Mouse (Mus musculus): ENCODE data around the gene Lasp1.
A peak's percentile ranks its signal among the peaks of the same experiment; 100 is the strongest.

The Lasp1 gene

DNA sequence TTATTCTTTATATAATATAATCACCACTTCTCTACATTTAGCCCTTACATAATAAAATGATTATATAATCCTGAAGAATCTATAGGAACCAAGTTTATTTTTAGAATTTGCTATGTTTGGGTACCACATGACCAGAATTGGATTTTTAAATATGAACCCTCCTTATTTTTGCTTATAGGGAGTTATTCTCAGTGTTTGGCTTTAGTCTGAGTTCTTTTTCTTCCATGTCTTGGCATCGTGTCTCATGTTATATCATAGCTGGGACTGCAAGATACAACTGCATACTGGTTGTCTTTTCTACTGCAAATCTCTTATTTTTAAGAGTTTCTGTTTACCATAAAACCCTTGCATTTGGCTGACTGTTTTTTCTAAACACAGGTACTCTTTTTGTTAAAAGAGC, 75.6 kb downstream of the Lasp1 start:
- no peak for DNase-seq (ENCODE audit: low read depth, low spot score)

DNA sequence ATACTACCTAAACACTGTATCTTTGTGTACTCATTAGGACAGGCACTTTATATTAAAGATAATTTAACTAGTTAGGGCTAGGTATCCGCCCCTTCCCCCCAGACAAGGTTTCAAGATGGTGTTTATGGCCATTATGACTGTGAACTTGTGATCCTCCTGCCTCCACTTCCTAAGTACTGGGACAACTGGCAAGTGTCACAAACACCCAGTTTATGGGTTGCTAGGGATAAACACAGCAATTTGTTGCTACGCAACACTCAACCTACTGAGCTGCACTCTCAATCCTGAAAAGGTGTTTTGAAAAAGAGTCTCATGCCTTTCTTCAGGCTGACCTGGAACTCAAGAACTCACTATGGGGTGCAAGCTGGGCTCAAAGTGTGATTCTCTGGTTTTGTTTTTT, 78.5 kb downstream of the Lasp1 start:
- no peak for DNase-seq (ENCODE audit: low read depth, low spot score)

DNA sequence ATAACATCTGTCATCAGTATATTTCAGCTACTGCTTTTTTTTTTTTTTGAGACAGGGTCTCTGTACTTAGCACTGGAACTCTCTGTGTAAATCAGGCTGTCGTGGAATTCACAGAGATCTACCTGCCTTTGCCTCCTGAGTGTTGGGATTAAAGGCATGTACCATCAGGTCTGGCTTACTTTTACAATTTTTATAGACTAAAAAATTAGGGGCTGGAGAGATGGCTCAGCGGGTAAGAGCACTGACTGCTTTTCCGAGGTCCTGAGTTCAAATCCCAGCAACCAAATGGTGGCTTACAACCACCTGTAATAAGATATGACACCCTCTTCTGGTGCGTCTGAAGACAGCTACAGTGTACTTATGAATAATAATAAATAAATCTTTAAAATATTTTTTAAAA, 81.6 kb downstream of the Lasp1 start:
- DNase-seq (ENCODE audit: low read depth, low spot score): no peak

DNA sequence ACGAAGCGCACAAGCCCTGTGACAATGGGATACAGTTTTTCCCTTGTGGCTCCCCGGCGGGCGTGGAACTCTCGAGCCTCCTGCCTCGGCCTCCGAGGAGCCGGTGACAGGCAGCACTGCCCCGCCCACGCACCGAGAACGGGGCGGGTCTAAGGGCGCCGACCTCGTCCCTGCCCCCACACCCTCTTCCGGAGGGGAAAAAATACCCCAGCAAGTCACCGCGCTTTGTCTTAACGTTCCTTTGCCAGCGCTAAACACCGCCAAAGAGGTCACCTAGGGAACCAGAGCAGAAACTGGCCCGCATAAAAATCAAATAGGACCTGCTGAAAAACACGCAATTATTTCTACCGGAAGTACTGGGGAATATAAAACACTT, 84.7 kb downstream of the Lasp1 start:
- peak; percentile 93 for DNase-seq (ENCODE audit: low read depth, low spot score)

DNA sequence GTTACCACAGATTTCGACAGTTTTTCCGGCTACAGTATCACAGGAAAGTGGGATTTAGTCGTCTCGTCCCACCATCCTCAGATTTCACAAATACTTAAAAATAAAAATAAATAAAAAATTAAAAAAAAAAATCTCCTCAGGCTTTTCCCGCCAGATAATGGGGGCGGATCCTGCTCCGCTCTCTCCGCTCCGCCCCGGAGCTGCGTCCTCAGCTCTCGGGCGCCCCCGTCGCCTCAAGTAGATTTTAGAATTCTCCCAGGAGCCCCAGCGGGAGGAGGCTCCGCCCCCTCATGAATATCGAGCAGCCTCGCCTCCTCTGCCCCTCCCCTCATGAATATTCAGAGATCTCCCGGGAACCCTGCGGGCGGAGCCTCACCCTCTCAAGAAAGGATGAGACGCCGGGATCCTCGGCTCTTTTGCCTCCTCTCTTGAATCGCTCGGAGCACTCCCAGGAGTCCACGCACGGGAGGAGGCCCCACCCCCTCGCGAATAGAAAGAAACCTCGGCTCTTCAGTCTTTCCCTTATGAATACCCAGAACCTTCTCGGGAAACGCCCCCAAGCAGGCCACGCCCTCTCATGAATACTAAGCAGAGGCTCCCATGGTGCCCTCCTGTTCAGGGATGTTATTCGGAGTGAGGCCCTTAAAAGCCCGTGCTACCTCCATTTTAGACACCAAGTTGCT, 85.3 kb downstream of the Lasp1 start, which contains the start of gene Fbxo47:
Gene Fbxo47, minus strand, starts transcription at position 237 of the 683 bp plus-strand sequence.
- peak; percentile 98 for DNase-seq (ENCODE audit: low read depth, low spot score)

DNA sequence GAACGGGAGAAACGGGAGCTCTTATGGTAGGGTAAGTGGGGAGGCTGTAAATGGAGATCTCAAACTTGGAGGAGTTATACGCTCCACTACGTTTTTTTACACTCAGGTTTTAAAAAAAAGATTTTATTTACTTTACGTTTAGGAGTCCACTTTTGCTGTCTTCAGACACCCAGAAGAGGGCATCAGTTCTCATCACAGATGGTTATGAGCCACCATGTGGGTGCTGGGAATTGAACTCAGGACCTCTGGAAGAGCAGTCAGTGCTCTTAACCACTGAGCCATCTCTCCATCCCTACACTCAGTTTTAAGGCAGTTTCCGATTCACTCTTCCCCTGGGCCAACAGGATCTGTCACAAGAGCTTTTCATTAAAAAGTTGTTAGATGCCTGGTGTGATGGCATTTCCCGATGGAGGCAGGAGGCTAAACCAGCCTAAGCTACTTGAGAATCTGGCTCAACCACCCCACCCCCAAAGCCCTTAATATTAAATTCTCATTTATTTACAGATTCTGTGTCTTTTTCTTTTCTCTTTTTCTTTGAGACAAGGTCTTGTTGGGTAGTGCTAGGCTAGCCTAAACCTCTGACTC, 85.9 kb downstream of the Lasp1 start:
- DNase-seq (ENCODE audit: low read depth, low spot score): no peak

DNA sequence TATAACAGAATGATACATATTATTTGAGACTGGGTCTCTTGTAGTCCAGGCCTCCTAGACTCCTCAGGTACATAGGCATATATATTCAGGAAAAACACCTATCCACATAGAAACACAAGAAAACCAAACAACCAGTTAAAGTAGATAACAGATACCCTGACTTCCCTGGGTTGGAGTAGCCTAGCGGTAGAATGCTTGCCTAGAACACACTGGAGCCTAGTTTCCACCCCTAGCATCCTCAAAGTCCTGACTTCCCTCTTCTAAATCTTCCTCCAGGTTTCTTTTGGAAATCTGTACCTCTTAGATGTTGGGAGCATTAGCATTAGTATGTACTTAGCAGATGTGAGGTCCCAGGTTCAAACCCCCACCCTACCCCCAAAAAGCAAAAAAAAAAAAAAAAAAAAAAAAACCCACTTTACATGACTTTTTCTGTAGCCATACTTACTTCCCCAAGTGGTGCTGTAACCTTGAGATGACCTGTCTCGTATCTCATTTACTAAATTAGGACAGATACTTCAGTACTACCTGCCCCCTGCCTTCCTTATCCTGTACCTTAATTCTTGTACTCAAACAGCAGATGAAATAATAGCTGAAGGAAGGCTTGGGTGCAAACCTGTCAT, 86.6 kb downstream of the Lasp1 start:
- DNase-seq (ENCODE audit: low read depth, low spot score): no peak

Data from CD4-positive, CD25-positive, alpha-beta regulatory T cell, adult 2 months (primary cell).